9 mouse cellular contexts compared by ENCODE assay signal in genomic region chr15:79251781-79252491, GRCm38 (mm10). TPM values are rescaled to one million over a fixed set of nuclear protein-coding genes. Genes with fewer than 3 reads are reported as not detected.
A peak's percentile ranks its signal among the peaks of the same experiment; 100 is the strongest.
DNase-seq lines count a peak whose midpoint lies in the region; ATAC-seq and TF ChIP-seq lines count a peak whose summit lies in the region.
"Had no signal": no experiment of that assay in that cellular context is flagged by ENCODE, and none has a peak within 500 bp of the region (broad histone marks: within the 10 kb centered on the region; RNA-seq: fewer than 3 reads in every experiment).

No protein-coding gene starts in this region.

- no peak for TF ChIP-seq CTCF in cortical plate, adult 2 months (IDR thresholded peaks at IDR 0.05; ENCODE audit: extremely low read depth, insufficient read depth, low read length)

- peaks cover 30% of the 10 kb centered on the region for H3K36me3 ChIP-seq in forebrain, embryonic 13.5 days (ENCODE audit: poor library complexity, severe bottlenecking)
- peaks cover 30% of the 10 kb centered on the region for H3K36me3 ChIP-seq in neural tube, embryonic 13.5 days

- peak overlapping the region; percentile 63 for H3K4me2 ChIP-seq in forebrain, embryonic 13.5 days
- H3K4me2 ChIP-seq in neural tube, embryonic 13.5 days, result peak overlapping the region; percentile 69

- peak; percentile 68 for ATAC-seq in forebrain, embryonic 13.5 days
- peak; percentile 77 for ATAC-seq in neural tube, embryonic 13.5 days (ENCODE audit: low read depth)

- WGBS in forebrain, embryonic 13.5 days, result 3% methylated on average over 60 of the region's 61 CpGs
- 3% methylated on average over 61 of the region's 61 CpGs for WGBS in neural tube, embryonic 13.5 days

- H3K4me1 ChIP-seq in cortical plate, adult 2 months (ENCODE audit: control insufficient read depth, insufficient read depth, low read length), result peaks cover 3% of the 10 kb centered on the region; the same call in 1 of the 2 replicates
- H3K4me1 ChIP-seq in forebrain, embryonic 13.5 days, result peaks cover 14% of the 10 kb centered on the region
- H3K4me1 ChIP-seq in neural tube, embryonic 13.5 days (replicated peaks), result peaks cover 12% of the 10 kb centered on the region

- H3K27me3 ChIP-seq in forebrain, embryonic 13.5 days, result peaks cover 49% of the 10 kb centered on the region
- peaks cover 58% of the 10 kb centered on the region for H3K27me3 ChIP-seq in neural tube, embryonic 13.5 days

- peak overlapping the region; percentile 50 for H3K27ac ChIP-seq in cortical plate, adult 2 months (ENCODE audit: insufficient read depth, low read length)
- no peak overlapping the region for H3K27ac ChIP-seq in forebrain, embryonic 13.5 days
- no peak overlapping the region for H3K27ac ChIP-seq in neural tube, embryonic 13.5 days (replicated peaks)

- peak overlapping the region; percentile 7; the same call in 1 of the 2 replicates for H3K4me3 ChIP-seq in cortical plate, adult 2 months (ENCODE audit: insufficient read depth, low read length)
- H3K4me3 ChIP-seq in forebrain, embryonic 13.5 days, result peak overlapping the region; percentile 36
- H3K4me3 ChIP-seq in neural tube, embryonic 13.5 days, result peak overlapping the region; percentile 37

- intact Hi-C loops in left cerebral cortex, postnatal 14 days (cut with DNase I), result no loop called here

- DNase-seq in left cerebral cortex, postnatal 14 days (ENCODE audit: low spot score in 2 of 2), result peak; percentile 41 to 46
- no peak for DNase-seq in left cerebral cortex, adult 11 months (ENCODE audit: low spot score)
- peak; percentile 43 for DNase-seq in kidney, postnatal 10 days
- no peak for DNase-seq in gastrocnemius, adult 18-20 months (ENCODE audit: low spot score)
- no peak for DNase-seq in thymus, postnatal 25 days

- H3K9ac ChIP-seq in forebrain, embryonic 13.5 days, result peak overlapping the region; percentile 58
- H3K9ac ChIP-seq in neural tube, embryonic 13.5 days, result peak overlapping the region; percentile 73

- H3K9me3 ChIP-seq in forebrain, embryonic 13.5 days (replicated peaks), result no peaks in the 10 kb centered on the region
- no peaks in the 10 kb centered on the region for H3K9me3 ChIP-seq in neural tube, embryonic 13.5 days

- TF ChIP-seq POLR2A in cortical plate, adult 2 months (IDR thresholded peaks at IDR 0.05; ENCODE audit: extremely low read depth, insufficient read depth, low read length), result 0 out of 2 replicates have a peak, but pooled peaks have one; percentile 4

RNA-seq across cellular contexts. Expression of gene Slc16a8, which starts 2.6 kb away (rescaled TPM):
- not detected for total RNA-seq in left cerebral cortex, postnatal 14 days (2021)
- polyA plus RNA-seq in cortical plate, adult 2 months (2012; rRNA removed), result 0.15 TPM in 1 of 2 replicates, not detected in the other
- 0.09 and 0.39 TPM in 2 replicates for polyA plus RNA-seq in forebrain, embryonic 13.5 days (2015; fragmentation: Nextera tagmentation; extraction: Ambion mirVana)
- 0.43 and 0.50 TPM in 2 replicates for polyA plus RNA-seq in neural tube, embryonic 13.5 days (2015; fragmentation: Nextera tagmentation; extraction: Ambion mirVana)
- under 1 TPM; 0.53 to 0.69 TPM for total RNA-seq in gastrocnemius, adult 18-20 months (2021)
- total RNA-seq: left cerebral cortex, adult 18-20 months had no signal

RNA-seq across cellular contexts. Expression of gene Gm49486, which starts 22.7 kb away (rescaled TPM):
- 1 to 10 TPM in 1 of 2 experiments, under 1 TPM in 1; 0.94 to 1.2 TPM for total RNA-seq in left cerebral cortex, postnatal 14 days (2021)
- 0.72 and 1.2 TPM in 2 replicates for polyA plus RNA-seq in cortical plate, adult 2 months (2012; rRNA removed)
- polyA plus RNA-seq in forebrain, embryonic 13.5 days (2015; fragmentation: Nextera tagmentation; extraction: Ambion mirVana), result 0.96 and 1.3 TPM in 2 replicates
- 1.7 and 2.0 TPM in 2 replicates for polyA plus RNA-seq in neural tube, embryonic 13.5 days (2015; fragmentation: Nextera tagmentation; extraction: Ambion mirVana)
- under 1 TPM; 0.55 to 0.69 TPM for total RNA-seq in gastrocnemius, adult 18-20 months (2021)

RNA-seq across cellular contexts. Expression of gene Pick1, which starts 23.0 kb away (rescaled TPM):
- total RNA-seq in left cerebral cortex, postnatal 14 days (2021), result 10 to 100 TPM; 52.0 to 56.4 TPM
- 82.6 and 90.5 TPM in 2 replicates for polyA plus RNA-seq in cortical plate, adult 2 months (2012; rRNA removed)
- polyA plus RNA-seq in forebrain, embryonic 13.5 days (2015; fragmentation: Nextera tagmentation; extraction: Ambion mirVana), result 68.1 and 74.3 TPM in 2 replicates
- 75.0 and 88.0 TPM in 2 replicates for polyA plus RNA-seq in neural tube, embryonic 13.5 days (2015; fragmentation: Nextera tagmentation; extraction: Ambion mirVana)
- 10 to 100 TPM; 33.7 to 34.8 TPM for total RNA-seq in gastrocnemius, adult 18-20 months (2021)

RNA-seq across cellular contexts. Expression of gene Baiap2l2, which starts 33.4 kb away (rescaled TPM):
- total RNA-seq in left cerebral cortex, postnatal 14 days (2021), result 1 to 10 TPM; 3.3 to 7.0 TPM
- polyA plus RNA-seq in cortical plate, adult 2 months (2012; rRNA removed), result 4.6 and 4.7 TPM in 2 replicates
- 0.63 and 2.1 TPM in 2 replicates for polyA plus RNA-seq in forebrain, embryonic 13.5 days (2015; fragmentation: Nextera tagmentation; extraction: Ambion mirVana)
- 2.7 TPM in 2 replicates for polyA plus RNA-seq in neural tube, embryonic 13.5 days (2015; fragmentation: Nextera tagmentation; extraction: Ambion mirVana)
- total RNA-seq in gastrocnemius, adult 18-20 months (2021), result 1 to 10 TPM; 2.3 to 4.5 TPM

Comparison
In these comparisons a context has a peak if more than half of its experiments do, and no peak if none do; other contexts are left out.
1. DNase-seq: peak in left cerebral cortex, postnatal 14 days (2 of 2) and kidney, postnatal 10 days (single experiment); none in left cerebral cortex, adult 11 months (single experiment), gastrocnemius, adult 18-20 months (single experiment) and thymus, postnatal 25 days (single experiment).
2. Peak in every context shown above with its lines, with median percentiles within 50 percentile points of each other: H3K4me3 ChIP-seq.